Mouse (Mus musculus): ENCODE measurements around the gene Hspb9. TPM values are rescaled to one million over a fixed set of nuclear protein-coding genes. Genes with fewer than 3 reads are reported as not detected.

The Hspb9 gene
- polyA plus RNA-seq, 1 experiment from 2014 or later = 0.96 TPM

DNA sequence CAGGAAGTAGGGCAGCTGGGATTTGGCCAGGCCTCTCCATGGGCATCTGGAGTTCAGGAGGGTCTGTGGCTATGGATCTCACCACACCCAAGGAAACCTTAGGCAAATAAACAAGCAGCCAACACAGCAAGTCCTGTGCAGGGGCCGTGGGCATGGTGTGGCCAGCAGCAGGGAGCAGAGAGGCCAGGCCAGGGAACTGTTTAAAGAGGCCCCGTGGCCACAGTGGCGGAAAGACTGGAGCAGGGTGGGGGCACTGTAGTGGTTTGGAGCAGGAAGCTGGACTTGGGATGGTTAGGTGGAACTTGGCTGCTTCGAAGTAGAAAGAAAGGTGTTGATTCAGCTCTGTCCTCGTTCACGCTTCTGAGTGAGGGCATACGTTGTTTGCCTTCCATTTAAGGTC is 26.4 kb upstream of the Hspb9 start:
- WGBS = 75% methylated on average over 7 of the region's 7 CpGs
- H3K27ac ChIP-seq (ENCODE audit: low read depth) = no peak overlapping the region
- H3K4me1 ChIP-seq (replicated peaks; ENCODE audit: control insufficient read depth, insufficient read depth, low read length) = peaks cover 7% of the 10 kb centered on the region; the same call in 1 of the 2 replicates

GRCm38 (mm10) chr11:100688443-100688842 is 25.2 kb upstream of the Hspb9 start:
- H3K27me3 ChIP-seq (replicated peaks; ENCODE audit: control insufficient read depth, insufficient read depth, low read length) = peaks cover 16% of the 10 kb centered on the region
- WGBS = 80% methylated on average over 4 of the region's 4 CpGs
- no peak for DNase-seq (ENCODE audit: low spot score)
- H3K27ac ChIP-seq (ENCODE audit: low read depth) = no peak overlapping the region
- H3K9me3 ChIP-seq (ENCODE audit: control insufficient read depth, low read length) = no peaks in the 10 kb centered on the region
- no peaks in the 10 kb centered on the region for H3K36me3 ChIP-seq (ENCODE audit: control insufficient read depth, insufficient read depth, low read length)
- H3K9ac ChIP-seq (ENCODE audit: low read length) = no peak overlapping the region
- no peak for ATAC-seq (replicated peaks; ENCODE audit: low FRiP score, low TSS enrichment, low read depth)
- peaks cover 7% of the 10 kb centered on the region; the same call in 1 of the 2 replicates for H3K4me1 ChIP-seq (replicated peaks; ENCODE audit: control insufficient read depth, insufficient read depth, low read length)
- H3K4me3 ChIP-seq (ENCODE audit: low read depth, low read length) = no peak overlapping the region
- H3K4me2 ChIP-seq (ENCODE audit: low read length) = no peak overlapping the region

More for the DNA sequence above, 26.4 kb upstream of the Hspb9 start:
- no peak for ATAC-seq (replicated peaks; ENCODE audit: low FRiP score, low TSS enrichment, low read depth)
- DNase-seq (ENCODE audit: low spot score) = no peak
- Histone ChIP-seq H3K36me3 (ENCODE audit: control insufficient read depth, insufficient read depth, low read length) (no peaks in the 10 kb centered on the region), H3K9ac (ENCODE audit: low read length) (no peak overlapping the region), H3K4me2 (ENCODE audit: low read length) (no peak overlapping the region), H3K27me3 (replicated peaks; ENCODE audit: control insufficient read depth, insufficient read depth, low read length) (peaks cover 11% of the 10 kb centered on the region), H3K4me3 (ENCODE audit: low read depth, low read length) (no peak overlapping the region), H3K9me3 (ENCODE audit: control insufficient read depth, low read length) (no peaks in the 10 kb centered on the region)

- H3K9me3 ChIP-seq (ENCODE audit: control insufficient read depth, low read length) = no peaks in the 10 kb centered on the region
- DNase-seq (ENCODE audit: low spot score) (no peak), ATAC-seq (replicated peaks; ENCODE audit: low FRiP score, low TSS enrichment, low read depth) (no peak)
- H3K4me2 ChIP-seq (ENCODE audit: low read length) = no peak overlapping the region
- H3K27me3 ChIP-seq (replicated peaks; ENCODE audit: control insufficient read depth, insufficient read depth, low read length) = peaks cover 16% of the 10 kb centered on the region
- H3K4me1 ChIP-seq (replicated peaks; ENCODE audit: control insufficient read depth, insufficient read depth, low read length) = peaks cover 7% of the 10 kb centered on the region; the same call in 1 of the 2 replicates
- no peak overlapping the region for H3K9ac ChIP-seq (ENCODE audit: low read length)
- H3K27ac ChIP-seq (ENCODE audit: low read depth) = no peak overlapping the region
- H3K36me3 ChIP-seq (ENCODE audit: control insufficient read depth, insufficient read depth, low read length) = no peaks in the 10 kb centered on the region
- no peak overlapping the region for H3K4me3 ChIP-seq (ENCODE audit: low read depth, low read length)
- 70% methylated on average over 7 of the region's 7 CpGs for WGBS
These were observed 23.3 kb upstream of the Hspb9 start for GRCm38 (mm10) chr11:100690389-100690788.

GRCm38 (mm10) chr11:100692164-100692616 is 21.5 kb upstream of the Hspb9 start, which contains the start of gene Zfp385c:
TSS of gene Zfp385c (minus strand) at chr11:100692455.
- no peak for ATAC-seq (replicated peaks; ENCODE audit: low FRiP score, low TSS enrichment, low read depth)
- Histone ChIP-seq H3K9me3 (ENCODE audit: control insufficient read depth, low read length) (no peaks in the 10 kb centered on the region), H3K4me1 (replicated peaks; ENCODE audit: control insufficient read depth, insufficient read depth, low read length) (peaks cover 7% of the 10 kb centered on the region; the same call in 1 of the 2 replicates), H3K4me3 (ENCODE audit: low read depth, low read length) (peak within 1 kb of the TSS; percentile 27), H3K27me3 (replicated peaks; ENCODE audit: control insufficient read depth, insufficient read depth, low read length) (peaks cover 16% of the 10 kb centered on the region), H3K9ac (ENCODE audit: low read length) (0 out of 2 replicates have a peak within 1 kb of the TSS, but pooled peaks have one; percentile 20), H3K27ac (ENCODE audit: low read depth) (no peak within 1 kb of the TSS), H3K36me3 (ENCODE audit: control insufficient read depth, insufficient read depth, low read length) (no peaks in the 10 kb centered on the region), H3K4me2 (ENCODE audit: low read length) (peak within 1 kb of the TSS; percentile 59)
- WGBS = 2% methylated on average over 23 of the region's 23 CpGs
- peak; percentile 67 for DNase-seq (ENCODE audit: low spot score)

- Histone ChIP-seq H3K27me3 (replicated peaks; ENCODE audit: control insufficient read depth, insufficient read depth, low read length) (peaks cover 16% of the 10 kb centered on the region), H3K27ac (ENCODE audit: low read depth) (no peak overlapping the region), H3K4me2 (ENCODE audit: low read length) (no peak overlapping the region), H3K4me1 (replicated peaks; ENCODE audit: control insufficient read depth, insufficient read depth, low read length) (peaks cover 7% of the 10 kb centered on the region; the same call in 1 of the 2 replicates), H3K36me3 (ENCODE audit: control insufficient read depth, insufficient read depth, low read length) (no peaks in the 10 kb centered on the region), H3K9me3 (ENCODE audit: control insufficient read depth, low read length) (no peaks in the 10 kb centered on the region), H3K9ac (ENCODE audit: low read length) (no peak overlapping the region), H3K4me3 (ENCODE audit: low read depth, low read length) (no peak overlapping the region)
- ATAC-seq (replicated peaks; ENCODE audit: low FRiP score, low TSS enrichment, low read depth) = no peak
- DNase-seq (ENCODE audit: low spot score) = no peak
- WGBS = 17% methylated on average over 5 of the region's 5 CpGs
These were observed 20.5 kb upstream of the Hspb9 start for GRCm38 (mm10) chr11:100693154-100693553.

- Histone ChIP-seq H3K36me3 (ENCODE audit: control insufficient read depth, insufficient read depth, low read length) (no peaks in the 10 kb centered on the region), H3K9me3 (ENCODE audit: control insufficient read depth, low read length) (no peaks in the 10 kb centered on the region), H3K9ac (ENCODE audit: low read length) (no peak overlapping the region), H3K27ac (ENCODE audit: low read depth) (no peak overlapping the region), H3K4me1 (replicated peaks; ENCODE audit: control insufficient read depth, insufficient read depth, low read length) (peaks cover 7% of the 10 kb centered on the region; the same call in 1 of the 2 replicates), H3K4me3 (ENCODE audit: low read depth, low read length) (no peak overlapping the region), H3K27me3 (replicated peaks; ENCODE audit: control insufficient read depth, insufficient read depth, low read length) (peaks cover 16% of the 10 kb centered on the region), H3K4me2 (ENCODE audit: low read length) (no peak overlapping the region)
- DNase-seq (ENCODE audit: low spot score) (peak; percentile 88), ATAC-seq (replicated peaks; ENCODE audit: low FRiP score, low TSS enrichment, low read depth) (peak; percentile 57; the same call in 1 of the 2 replicates)
- 41% methylated on average over 5 of the region's 5 CpGs for whole genome bisulfite sequencing
These were observed 18.7 kb upstream of the Hspb9 start for GRCm38 (mm10) chr11:100694926-100695325.

GRCm38 (mm10) chr11:100697921-100698320 is 15.7 kb upstream of the Hspb9 start:
- Histone ChIP-seq H3K4me2 (ENCODE audit: low read length) (no peak overlapping the region), H3K4me3 (ENCODE audit: low read depth, low read length) (no peak overlapping the region)

GRCm38 (mm10) chr11:100700710-100701109 is 12.9 kb upstream of the Hspb9 start:
- no peak for DNase-seq (ENCODE audit: low spot score)
- WGBS = 78% methylated on average over 3 of the region's 3 CpGs
- peak overlapping the region; percentile 47; the same call in 1 of the 2 replicates for H3K4me2 ChIP-seq (ENCODE audit: low read length)
- H3K36me3 ChIP-seq (ENCODE audit: control insufficient read depth, insufficient read depth, low read length) = peaks cover 13% of the 10 kb centered on the region
- no peaks in the 10 kb centered on the region for H3K9me3 ChIP-seq (ENCODE audit: control insufficient read depth, low read length)
- H3K27me3 ChIP-seq (replicated peaks; ENCODE audit: control insufficient read depth, insufficient read depth, low read length) = no peaks in the 10 kb centered on the region
- no peak for ATAC-seq (replicated peaks; ENCODE audit: low FRiP score, low TSS enrichment, low read depth)
- H3K4me1 ChIP-seq (replicated peaks; ENCODE audit: control insufficient read depth, insufficient read depth, low read length) = no peaks in the 10 kb centered on the region; the same call in 1 of the 2 replicates
- no peak overlapping the region for H3K27ac ChIP-seq (ENCODE audit: low read depth)
- H3K4me3 ChIP-seq (ENCODE audit: low read depth, low read length) = 0 out of 2 replicates have a peak overlapping the region, but pooled peaks have one; percentile 22
- no peak overlapping the region for H3K9ac ChIP-seq (ENCODE audit: low read length)

More at GRCm38 (mm10) chr11:100697921-100698320, 15.7 kb upstream of the Hspb9 start:
- no peaks in the 10 kb centered on the region for H3K36me3 ChIP-seq (ENCODE audit: control insufficient read depth, insufficient read depth, low read length)
- no peak for DNase-seq (ENCODE audit: low spot score)
- H3K27ac ChIP-seq (ENCODE audit: low read depth) = no peak overlapping the region
- H3K4me1 ChIP-seq (replicated peaks; ENCODE audit: control insufficient read depth, insufficient read depth, low read length) = no peaks in the 10 kb centered on the region; the same call in 1 of the 2 replicates
- H3K27me3 ChIP-seq (replicated peaks; ENCODE audit: control insufficient read depth, insufficient read depth, low read length) = peaks cover under 1% of the 10 kb centered on the region; the same call in 1 of the 2 replicates
- H3K9me3 ChIP-seq (ENCODE audit: control insufficient read depth, low read length) = no peaks in the 10 kb centered on the region
- H3K9ac ChIP-seq (ENCODE audit: low read length) = no peak overlapping the region
- 73% methylated on average over 7 of the region's 7 CpGs for WGBS
- no peak for ATAC-seq (replicated peaks; ENCODE audit: low FRiP score, low TSS enrichment, low read depth)

GRCm38 (mm10) chr11:100701301-100701700 is 12.3 kb upstream of the Hspb9 start:
- Histone ChIP-seq H3K27ac (ENCODE audit: low read depth) (no peak overlapping the region), H3K4me2 (ENCODE audit: low read length) (peak overlapping the region; percentile 47), H3K36me3 (ENCODE audit: control insufficient read depth, insufficient read depth, low read length) (peaks cover 19% of the 10 kb centered on the region), H3K4me1 (replicated peaks; ENCODE audit: control insufficient read depth, insufficient read depth, low read length) (no peaks in the 10 kb centered on the region; the same call in 1 of the 2 replicates), H3K9ac (ENCODE audit: low read length) (no peak overlapping the region), H3K4me3 (ENCODE audit: low read depth, low read length) (peak overlapping the region; percentile 22), H3K27me3 (replicated peaks; ENCODE audit: control insufficient read depth, insufficient read depth, low read length) (no peaks in the 10 kb centered on the region), H3K9me3 (ENCODE audit: control insufficient read depth, low read length) (no peaks in the 10 kb centered on the region)
- 4% methylated on average over 14 of the region's 14 CpGs for whole genome bisulfite sequencing
- ATAC-seq (replicated peaks; ENCODE audit: low FRiP score, low TSS enrichment, low read depth) (no peak), DNase-seq (ENCODE audit: low spot score) (no peak)
